Mouse (Mus musculus) heart, postnatal 0 days (tissue): ENCODE results near the gene Vmn1r33. TPM values are rescaled to one million over a fixed set of nuclear protein-coding genes. Genes with fewer than 3 reads are reported as not detected.
"Not testable (repeated sequence)": the region's sequence is repeated elsewhere in the genome, so short reads cannot be mapped to it uniquely, and the experiment has no call there.

Experiments
- ATAC-seq: fragments of 200-750 bp; cut with Nextera tagmentation; 2 replicates; pipeline ENCODE4 v1.8.0; 2017; ENCODE audit warnings: low read depth, moderate number of reproducible peaks, moderate library complexity; ENCODE audit not compliant: insufficient read depth
- DNase-seq: peaks from one replicate; pipeline ENCODE4 v3.0.0-alpha.2; 2016; ENCODE audit warnings: low spot score
- H3K27ac ChIP-seq: fragments of 300-500 bp; sonication (generic); 2 replicates; pipeline ENCODE4 v1.5.1; 2014; ENCODE audit warnings: low read depth, mild to moderate bottlenecking
- H3K27me3 ChIP-seq: fragments of 300-500 bp; sonication (generic); 2 replicates; pipeline ENCODE4 v1.6.1; 2014; ENCODE audit warnings: low read length, mixed read lengths; ENCODE audit not compliant: control insufficient read depth, insufficient read depth
- H3K36me3 ChIP-seq: fragments of 300-500 bp; sonication (generic); replicated peaks from 2 replicates; pipeline ENCODE4 v1.6.1; 2014; ENCODE audit warnings: low read length, mixed read lengths; ENCODE audit not compliant: control insufficient read depth, insufficient read depth
- H3K4me1 ChIP-seq: fragments of 300-500 bp; sonication (generic); 2 replicates; pipeline ENCODE4 v1.6.1; 2014; ENCODE audit warnings: antibody characterized with exemption; ENCODE audit not compliant: control insufficient read depth, insufficient read depth
- H3K4me2 ChIP-seq: fragments of 300-500 bp; sonication (generic); 2 replicates; pipeline ENCODE4 v1.6.1; 2014; ENCODE audit warnings: low read depth, mild to moderate bottlenecking, low read length, moderate library complexity
- H3K4me3 ChIP-seq: fragments of 300-500 bp; sonication (generic); 2 replicates; pipeline ENCODE4 v1.5.1; 2014; ENCODE audit warnings: low read depth, low read length
- H3K9ac ChIP-seq: fragments of 300-500 bp; sonication (generic); replicated peaks from 2 replicates; pipeline ENCODE4 v1.6.1; 2014; ENCODE audit warnings: low read depth, low read length, mixed read lengths
- H3K9me3 ChIP-seq: fragments of 300-500 bp; sonication (generic); replicated peaks from 2 replicates; pipeline ENCODE4 v1.6.1; 2016; ENCODE audit warnings: low read length; ENCODE audit not compliant: control insufficient read depth
- CTCF ChIP-seq: IDR thresholded peaks from 2 replicates; pipeline ENCODE4 v1.5.1; 2016; ENCODE audit warnings: antibody characterized with exemption, control low read depth, low read depth
- EP300 ChIP-seq: IDR thresholded peaks from 2 replicates; pipeline ENCODE4 v1.6.1; 2016; ENCODE audit warnings: antibody characterized with exemption, low read depth
- WGBS: fragments of 180-500 bp; shearing (Covaris S2); extraction: QIAGEN DNeasy Blood & Tissue Kit; methylation state at CpG from one replicate; pipeline ENCODE4 v1.1.7; 2014; 5-methylcytosine and 5-hydroxymethylcytosine counted together
- polyA plus RNA-seq: library from polyadenylated mRNA; unstranded; fragments of >200 nt; fragmentation: Nextera tagmentation; extraction: Ambion mirVana; gene quantifications from 2 replicates; pipeline ENCODE4 v1.2.1, GENCODE M21; 2015
- total RNA-seq: library from RNA; depleted of rRNA; stranded (reverse); fragments of >200 nt; gene quantifications from 2 replicates; pipeline ENCODE4 v1.2.3, GENCODE M21; 2014; ENCODE audit warnings: low replicate concordance; rRNA removed

The Vmn1r33 gene
- total RNA-seq (not detected in 2 replicates), polyA plus RNA-seq (not detected in 2 replicates)

GRCm38 (mm10) chr6:66618182-66618581 lies at the start of gene Vmn1r33:
Gene Vmn1r33 (minus strand): TSS chr6:66618282.
- DNase-seq, H3K4me2 ChIP-seq, H3K9me3 ChIP-seq, H3K27ac ChIP-seq, ATAC-seq, H3K27me3 ChIP-seq, H3K36me3 ChIP-seq, H3K4me1 ChIP-seq, H3K4me3 ChIP-seq, H3K9ac ChIP-seq: not testable (repeated sequence)

- H3K4me3 ChIP-seq: no peak within 1 kb of the TSS
- no peaks in the 10 kb centered on the region for H3K9me3 ChIP-seq
- H3K36me3 ChIP-seq: no peaks in the 10 kb centered on the region
- TF ChIP-seq CTCF (no peak), EP300 (no peak)
- no peak within 1 kb of the TSS for H3K27ac ChIP-seq
- H3K27me3 ChIP-seq: no peaks in the 10 kb centered on the region
- no peak for ATAC-seq
- no peak within 1 kb of the TSS for H3K4me2 ChIP-seq
- no peak within 1 kb of the TSS for H3K9ac ChIP-seq
- no peak for DNase-seq
- no peaks in the 10 kb centered on the region for H3K4me1 ChIP-seq
- 80% methylated on average over 1 of the region's 1 CpGs for WGBS
These were observed 25.7 kb upstream of the Vmn1r33 start, which contains the start of gene Vmn1r34 for GRCm38 (mm10) chr6:66643779-66644178. Gene Vmn1r34 (minus strand): TSS chr6:66643879.

GRCm38 (mm10) chr6:66595804-66596203 lies 22.3 kb downstream of the Vmn1r33 start:
- Histone ChIP-seq H3K4me1 (no peaks in the 10 kb centered on the region), H3K27ac (no peak overlapping the region), H3K4me3 (no peak overlapping the region), H3K36me3 (no peaks in the 10 kb centered on the region), H3K9me3 (no peaks in the 10 kb centered on the region), H3K27me3 (no peaks in the 10 kb centered on the region), H3K9ac (no peak overlapping the region), H3K4me2 (no peak overlapping the region)
- no peak for TF ChIP-seq EP300
- TF ChIP-seq CTCF: no peak
- ATAC-seq: no peak
- no peak for DNase-seq

Other genes with a start within 250 kb of the Vmn1r33 start
- gene Mad2l1, start 82.9 kb downstream of the Vmn1r33 start, total RNA-seq: 20.6 and 22.4 TPM in 2 replicates
- 32.7 and 32.8 TPM in 2 replicates for gene Mad2l1, start 82.9 kb downstream of the Vmn1r33 start, polyA plus RNA-seq
- not detected in 2 replicates for gene Vmn1r32, start 58.2 kb downstream of the Vmn1r33 start, total RNA-seq
- not detected in 2 replicates for gene Vmn1r32, start 58.2 kb downstream of the Vmn1r33 start, polyA plus RNA-seq
- not detected in 2 replicates for gene Vmn1r34, start 25.6 kb upstream of the Vmn1r33 start, total RNA-seq
- gene Vmn1r34, start 25.6 kb upstream of the Vmn1r33 start, polyA plus RNA-seq: not detected in 2 replicates
- not detected in 2 replicates for gene Vmn1r35, start 67.6 kb upstream of the Vmn1r33 start, total RNA-seq
- gene Vmn1r35, start 67.6 kb upstream of the Vmn1r33 start, polyA plus RNA-seq: not detected in 2 replicates
- not detected in 2 replicates for gene Vmn1r36, start 100.9 kb upstream of the Vmn1r33 start, total RNA-seq
- gene Vmn1r36, start 100.9 kb upstream of the Vmn1r33 start, polyA plus RNA-seq: not detected in 2 replicates
- not detected in 2 replicates for gene Vmn1r37, start 111.1 kb upstream of the Vmn1r33 start, total RNA-seq
- gene Vmn1r37, start 111.1 kb upstream of the Vmn1r33 start, polyA plus RNA-seq: not detected in 2 replicates
- gene Vmn1r38, start 164.3 kb upstream of the Vmn1r33 start, total RNA-seq: not detected in 2 replicates
- gene Vmn1r38, start 164.3 kb upstream of the Vmn1r33 start, polyA plus RNA-seq: not detected in 2 replicates
- gene Vmn1r39, start 192.3 kb upstream of the Vmn1r33 start, total RNA-seq: not detected in 2 replicates
- gene Vmn1r39, start 192.3 kb upstream of the Vmn1r33 start, polyA plus RNA-seq: not detected in 2 replicates